Mouse (Mus musculus) liver, embryonic 12.5 days (tissue): ENCODE results near the gene 0610040J01Rik. TPM values are rescaled to one million over a fixed set of nuclear protein-coding genes. Genes with fewer than 3 reads are reported as not detected.

Experiments
- ATAC-seq: fragments of 200-750 bp; cut with Nextera tagmentation; 2 replicates; pipeline ENCODE4 v1.8.0; 2017; ENCODE audit warnings: moderate number of reproducible peaks, mild to moderate bottlenecking, moderate library complexity
- H3K27ac ChIP-seq: fragments of 300-500 bp; sonication (generic); 2 replicates; pipeline ENCODE4 v1.5.1; 2016; ENCODE audit warnings: mild to moderate bottlenecking
- H3K27me3 ChIP-seq: fragments of 300-500 bp; sonication (generic); replicated peaks from 2 replicates; pipeline ENCODE4 v1.6.1; 2016; ENCODE audit warnings: mild to moderate bottlenecking, moderate library complexity
- H3K36me3 ChIP-seq: fragments of 300-500 bp; sonication (generic); 2 replicates; pipeline ENCODE4 v1.6.1; 2016; ENCODE audit warnings: mild to moderate bottlenecking, moderate library complexity
- H3K4me1 ChIP-seq: fragments of 300-500 bp; sonication (generic); 2 replicates; pipeline ENCODE4 v1.6.1; 2016
- H3K4me2 ChIP-seq: fragments of 300-500 bp; sonication (generic); 2 replicates; pipeline ENCODE4 v1.6.1; 2016; ENCODE audit warnings: mild to moderate bottlenecking, moderate library complexity
- H3K4me3 ChIP-seq: fragments of 300-500 bp; sonication (generic); 2 replicates; pipeline ENCODE4 v1.5.1; 2016; ENCODE audit warnings: mild to moderate bottlenecking, moderate library complexity
- H3K9ac ChIP-seq: fragments of 300-500 bp; sonication (generic); 2 replicates; pipeline ENCODE4 v1.6.1; 2016; ENCODE audit warnings: mild to moderate bottlenecking, moderate library complexity
- H3K9me3 ChIP-seq: fragments of 300-500 bp; sonication (generic); replicated peaks from 2 replicates; pipeline ENCODE4 v1.6.1; 2016; ENCODE audit warnings: mild to moderate bottlenecking, moderate library complexity
- whole genome bisulfite sequencing: fragments of 180-500 bp; shearing (Covaris S2); methylation state at CpG from one replicate; pipeline ENCODE4 v1.1.7; 2016; ENCODE audit not compliant: insufficient replicate concordance; 5-methylcytosine and 5-hydroxymethylcytosine counted together
- polyA plus RNA-seq: library from polyadenylated mRNA; unstranded; fragments of >200 nt; fragmentation: Nextera tagmentation; extraction: Ambion mirVana; gene quantifications from 2 replicates; pipeline ENCODE4 v1.2.1, GENCODE M21; 2016

The 0610040J01Rik gene
- polyA plus RNA-seq, 1 experiment from 2014 or later, result 16.2 TPM

GRCm38 (mm10) chr5:63914896-63915295 lies 102.7 kb downstream of the 0610040J01Rik start:
- Histone ChIP-seq H3K4me1 (0 out of 2 replicates have a peak, but pooled peaks cover 2% of the 10 kb centered on the region), H3K27ac (no peak overlapping the region), H3K36me3 (no peaks in the 10 kb centered on the region), H3K9me3 (no peaks in the 10 kb centered on the region), H3K27me3 (no peaks in the 10 kb centered on the region), H3K4me3 (no peak overlapping the region), H3K9ac (no peak overlapping the region), H3K4me2 (no peak overlapping the region)
- WGBS, result 39% methylated on average over 1 of the region's 1 CpGs
- ATAC-seq, result no peak

DNA sequence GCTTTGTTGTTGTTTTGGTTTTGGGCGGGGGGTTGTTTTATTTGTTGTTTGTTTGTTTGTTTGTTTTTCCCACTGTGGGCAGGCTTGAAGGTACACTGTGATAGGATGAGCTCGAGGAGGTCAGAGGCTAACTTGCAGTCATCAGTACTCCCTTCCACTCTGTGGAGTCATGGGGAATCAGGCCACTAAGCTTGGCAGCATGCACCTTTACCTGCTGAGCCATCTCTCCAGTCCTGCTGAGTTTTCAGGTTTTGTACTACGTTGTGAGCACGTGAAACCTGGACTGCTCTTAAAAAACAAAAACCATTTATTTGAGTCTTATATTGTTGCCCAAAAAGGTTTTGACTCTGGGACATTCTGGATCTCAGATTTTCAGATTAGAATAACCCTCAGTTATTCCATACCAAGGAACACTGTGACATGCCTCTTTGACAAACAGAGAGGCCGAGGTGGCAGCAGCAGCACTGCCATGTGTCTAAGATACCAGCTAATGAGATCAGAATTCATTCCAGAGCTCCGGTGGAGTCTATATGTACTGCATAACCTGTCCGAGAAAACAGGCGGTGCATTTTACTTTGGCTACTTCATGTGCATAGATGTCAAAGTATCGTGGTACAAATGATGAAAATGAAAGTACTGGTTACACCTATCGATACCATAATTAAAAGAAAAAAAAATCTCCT lies 104.4 kb downstream of the 0610040J01Rik start:
- no peaks in the 10 kb centered on the region for H3K9me3 ChIP-seq
- H3K36me3 ChIP-seq, result no peaks in the 10 kb centered on the region
- no peaks in the 10 kb centered on the region for H3K27me3 ChIP-seq
- H3K4me2 ChIP-seq, result no peak overlapping the region
- WGBS, result 77% methylated on average over 10 of the region's 10 CpGs
- H3K9ac ChIP-seq, result no peak overlapping the region
- H3K4me3 ChIP-seq, result no peak overlapping the region
- H3K27ac ChIP-seq, result no peak overlapping the region
- ATAC-seq, result no peak
- 0 out of 2 replicates have a peak, but pooled peaks cover 2% of the 10 kb centered on the region for H3K4me1 ChIP-seq

DNA sequence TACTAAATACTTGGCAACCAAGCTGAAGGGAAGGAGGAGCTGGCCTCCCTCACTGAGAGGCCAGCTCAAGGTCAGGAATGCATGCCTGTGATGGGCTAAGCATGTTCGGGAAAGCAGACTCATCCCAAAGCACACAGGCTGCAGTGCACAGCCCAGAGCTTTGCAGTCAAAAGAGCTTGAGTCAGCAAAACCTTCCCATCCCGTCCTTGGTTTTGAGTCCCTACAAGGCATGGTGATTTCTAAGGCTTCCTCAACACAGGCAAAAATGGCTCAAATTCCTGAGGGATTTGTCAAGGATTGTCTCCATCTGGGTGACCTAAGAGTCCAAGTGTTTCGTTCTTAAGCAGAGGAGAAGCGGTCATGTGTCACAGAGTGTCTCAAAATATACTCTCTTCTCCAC lies 106.0 kb downstream of the 0610040J01Rik start:
- H3K4me2 ChIP-seq, result no peak overlapping the region
- 0 out of 2 replicates have a peak, but pooled peaks cover 2% of the 10 kb centered on the region for H3K4me1 ChIP-seq
- H3K27me3 ChIP-seq, result no peaks in the 10 kb centered on the region
- 59% methylated on average over 4 of the region's 4 CpGs for WGBS
- H3K36me3 ChIP-seq, result no peaks in the 10 kb centered on the region; the same call in 1 of the 2 replicates
- H3K4me3 ChIP-seq, result no peak overlapping the region
- no peak overlapping the region for H3K9ac ChIP-seq
- no peak overlapping the region for H3K27ac ChIP-seq
- ATAC-seq, result no peak
- no peaks in the 10 kb centered on the region for H3K9me3 ChIP-seq

DNA sequence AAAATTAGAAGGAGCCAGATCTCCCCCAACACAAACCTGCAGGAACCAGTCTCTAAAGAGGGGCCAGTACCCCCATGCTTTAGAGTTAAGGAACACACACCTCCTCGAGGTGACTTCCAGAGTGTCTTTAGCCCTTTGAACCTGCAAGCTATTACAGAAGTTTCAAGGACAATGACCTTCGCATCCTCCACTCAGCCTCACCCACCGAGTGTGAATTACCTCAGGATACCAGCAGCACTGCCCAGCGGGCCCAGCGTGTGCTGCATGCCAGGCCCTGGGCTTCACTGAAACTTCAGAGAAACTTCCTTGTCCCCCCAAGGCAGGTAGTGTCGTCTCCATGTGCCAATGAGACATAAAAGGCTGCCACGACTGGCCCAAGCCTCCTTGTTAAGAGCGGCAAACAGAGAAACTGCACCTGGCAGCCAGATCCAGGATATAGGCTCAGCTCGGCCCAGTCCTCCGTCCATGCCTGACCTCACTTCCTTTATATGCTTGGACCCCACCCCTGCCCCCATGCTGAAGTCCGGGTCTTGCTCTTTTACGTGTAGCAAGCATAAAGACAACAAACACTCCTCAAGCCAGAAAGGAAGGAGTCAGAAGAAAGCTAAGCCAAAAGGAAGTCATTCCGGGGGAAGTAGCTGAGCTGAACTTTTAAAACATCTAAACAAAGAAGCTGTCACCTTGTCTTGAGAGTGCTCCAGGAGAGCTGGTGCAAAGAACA lies 111.3 kb downstream of the 0610040J01Rik start:
- no peaks in the 10 kb centered on the region; the same call in 1 of the 2 replicates for H3K9me3 ChIP-seq
- H3K4me2 ChIP-seq, result no peak overlapping the region
- no peak overlapping the region for H3K4me3 ChIP-seq
- ATAC-seq, result no peak
- H3K36me3 ChIP-seq, result peaks cover 29% of the 10 kb centered on the region
- H3K4me1 ChIP-seq, result no peaks in the 10 kb centered on the region
- H3K9ac ChIP-seq, result no peak overlapping the region
- no peak overlapping the region for H3K27ac ChIP-seq
- no peaks in the 10 kb centered on the region for H3K27me3 ChIP-seq
- WGBS, result 72% methylated on average over 13 of the region's 13 CpGs

- Histone ChIP-seq H3K4me1 (no peaks in the 10 kb centered on the region), H3K9me3 (no peaks in the 10 kb centered on the region; the same call in 1 of the 2 replicates), H3K4me2 (no peak overlapping the region), H3K4me3 (no peak overlapping the region), H3K36me3 (peaks cover 41% of the 10 kb centered on the region), H3K9ac (no peak overlapping the region), H3K27ac (no peak overlapping the region), H3K27me3 (no peaks in the 10 kb centered on the region)
- WGBS, result 45% methylated on average over 14 of the region's 14 CpGs
- ATAC-seq, result no peak
These were observed 113.0 kb downstream of the 0610040J01Rik start for GRCm38 (mm10) chr5:63925035-63925628.

- Histone ChIP-seq H3K36me3 (peaks cover 52% of the 10 kb centered on the region), H3K27ac (no peak overlapping the region), H3K9me3 (no peaks in the 10 kb centered on the region; the same call in 1 of the 2 replicates), H3K4me1 (peaks cover 6% of the 10 kb centered on the region; the same call in 1 of the 2 replicates), H3K27me3 (no peaks in the 10 kb centered on the region), H3K9ac (no peak overlapping the region), H3K4me2 (no peak overlapping the region), H3K4me3 (no peak overlapping the region)
- WGBS, result 62% methylated on average over 4 of the region's 4 CpGs
- ATAC-seq, result no peak
These were observed 118.7 kb downstream of the 0610040J01Rik start for GRCm38 (mm10) chr5:63930824-63931358.

DNA sequence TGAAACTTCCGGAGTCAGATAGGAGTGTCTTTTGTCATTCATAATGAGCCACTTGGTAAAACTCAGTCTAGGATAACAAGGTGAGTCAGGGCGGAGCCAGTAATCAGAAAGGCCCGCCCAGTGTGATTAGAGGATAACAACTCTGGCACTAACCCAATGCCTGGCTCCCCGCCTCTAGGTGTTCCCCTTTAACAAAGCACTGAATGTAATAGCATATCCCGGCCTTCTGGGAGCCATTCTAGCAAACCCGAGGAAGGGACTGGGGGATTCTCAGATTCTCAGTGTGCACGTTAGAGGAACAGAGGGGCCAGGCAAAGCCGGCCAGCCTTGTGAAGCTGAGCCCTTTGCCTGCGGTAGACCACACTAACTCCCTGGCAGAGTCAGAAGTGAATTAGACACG lies 120.7 kb downstream of the 0610040J01Rik start:
- H3K9ac ChIP-seq, result no peak overlapping the region
- no peak overlapping the region for H3K4me2 ChIP-seq
- H3K36me3 ChIP-seq, result peaks cover 37% of the 10 kb centered on the region
- H3K4me1 ChIP-seq, result peaks cover 6% of the 10 kb centered on the region; the same call in 1 of the 2 replicates
- 55% methylated on average over 10 of the region's 10 CpGs for WGBS
- H3K9me3 ChIP-seq, result no peaks in the 10 kb centered on the region; the same call in 1 of the 2 replicates
- no peak for ATAC-seq
- H3K27ac ChIP-seq, result no peak overlapping the region
- H3K27me3 ChIP-seq, result no peaks in the 10 kb centered on the region
- H3K4me3 ChIP-seq, result no peak overlapping the region

GRCm38 (mm10) chr5:63935581-63935980 lies 123.4 kb downstream of the 0610040J01Rik start:
- ATAC-seq, result no peak
- Histone ChIP-seq H3K9ac (no peak overlapping the region), H3K4me3 (no peak overlapping the region), H3K4me2 (no peak overlapping the region), H3K4me1 (peaks cover 15% of the 10 kb centered on the region), H3K9me3 (no peaks in the 10 kb centered on the region), H3K27me3 (no peaks in the 10 kb centered on the region), H3K27ac (no peak overlapping the region), H3K36me3 (peaks cover 14% of the 10 kb centered on the region)
- 70% methylated on average over 6 of the region's 6 CpGs for WGBS

- peak; percentile 83 for ATAC-seq
- Histone ChIP-seq H3K4me2 (0 out of 2 replicates have a peak overlapping the region, but pooled peaks have one; percentile 13), H3K36me3 (peaks cover 13% of the 10 kb centered on the region; the same call in 1 of the 2 replicates), H3K4me3 (no peak overlapping the region), H3K9me3 (no peaks in the 10 kb centered on the region), H3K27me3 (no peaks in the 10 kb centered on the region), H3K27ac (0 out of 2 replicates have a peak overlapping the region, but pooled peaks have one; percentile 22), H3K4me1 (peaks cover 18% of the 10 kb centered on the region), H3K9ac (no peak overlapping the region)
- WGBS, result 48% methylated on average over 6 of the region's 6 CpGs
These were observed 124.6 kb downstream of the 0610040J01Rik start for GRCm38 (mm10) chr5:63936740-63937139.

- H3K9me3 ChIP-seq, result no peaks in the 10 kb centered on the region
- peaks cover 17% of the 10 kb centered on the region for H3K4me1 ChIP-seq
- no peaks in the 10 kb centered on the region for H3K27me3 ChIP-seq
- H3K36me3 ChIP-seq, result peaks cover 13% of the 10 kb centered on the region; the same call in 1 of the 2 replicates
- no peak overlapping the region for H3K4me3 ChIP-seq
- 12% methylated on average over 4 of the region's 4 CpGs for WGBS
- no peak for ATAC-seq
- H3K9ac ChIP-seq, result no peak overlapping the region
- H3K4me2 ChIP-seq, result no peak overlapping the region
- no peak overlapping the region for H3K27ac ChIP-seq
These were observed 126.4 kb downstream of the 0610040J01Rik start for GRCm38 (mm10) chr5:63938575-63938974.

GRCm38 (mm10) chr5:63941891-63942290 lies 129.7 kb downstream of the 0610040J01Rik start:
- Histone ChIP-seq H3K36me3 (no peaks in the 10 kb centered on the region), H3K4me2 (no peak overlapping the region), H3K27me3 (no peaks in the 10 kb centered on the region), H3K27ac (no peak overlapping the region), H3K4me1 (peaks cover 17% of the 10 kb centered on the region), H3K4me3 (no peak overlapping the region), H3K9me3 (no peaks in the 10 kb centered on the region), H3K9ac (no peak overlapping the region)
- WGBS, result 50% methylated on average over 5 of the region's 5 CpGs
- ATAC-seq, result no peak
